8 mouse cellular contexts compared by ENCODE assay signal in genomic region chr10:120646862-120647311, GRCm38 (mm10).
DNase-seq lines count a peak whose midpoint lies in the region; ATAC-seq and TF ChIP-seq lines count a peak whose summit lies in the region.

No protein-coding gene starts in this region.

- H3K27ac ChIP-seq in gastrocnemius, adult 2 months, result no peak overlapping the region
- H3K27ac ChIP-seq in embryonic facial prominence, embryonic 15.5 days (replicated peaks), result peak overlapping the region; percentile 51; the same call in 1 of the 2 replicates
- no peak overlapping the region for H3K27ac ChIP-seq in hindbrain, embryonic 14.5 days

- peak; percentile 43 for DNase-seq in gastrocnemius, adult 2 months
- DNase-seq in gastrocnemius, postnatal 36 days, result no peak
- DNase-seq in adrenal gland, adult 2 months, result peak; percentile 61
- DNase-seq in hindbrain, embryonic 14.5 days (ENCODE audit: low spot score), result peak; percentile 63
- DNase-seq in lung, postnatal 4 days, result peak; percentile 29 to 35

- no peak for TF ChIP-seq CTCF in gastrocnemius, adult 2 months (IDR thresholded peaks at IDR 0.05)

- H3K4me3 ChIP-seq in gastrocnemius, adult 2 months, result peak overlapping the region; percentile 33
- H3K4me3 ChIP-seq in embryonic facial prominence, embryonic 15.5 days (replicated peaks), result peak overlapping the region; percentile 16; the same call in 1 of the 2 replicates
- no peak overlapping the region for H3K4me3 ChIP-seq in hindbrain, embryonic 14.5 days (replicated peaks; ENCODE audit: low read length)

- intact Hi-C loops in gastrocnemius, adult 2 months (cut with DNase I), result no loop called here
- intact Hi-C loops in gastrocnemius, postnatal 36 days (cut with DNase I), result no loop called here

- ATAC-seq in embryonic facial prominence, embryonic 15.5 days (ENCODE audit: insufficient number of reproducible peaks, low FRiP score, low TSS enrichment, low read depth), result peak; percentile 77
- ATAC-seq in hindbrain, embryonic 14.5 days (ENCODE audit: low FRiP score), result peak; percentile 51; the same call in 1 of the 2 replicates
- ATAC-seq in granulocyte monocyte progenitor cell, adult 5-6 weeks (replicated peaks; ENCODE audit: poor library complexity, severe bottlenecking), result no peak
- ATAC-seq in monocyte, adult 5-6 weeks (replicated peaks; ENCODE audit: insufficient number of reproducible peaks, low FRiP score, low TSS enrichment, poor library complexity, severe bottlenecking), result no peak

- no peaks in the 10 kb centered on the region for H3K27me3 ChIP-seq in embryonic facial prominence, embryonic 15.5 days
- H3K27me3 ChIP-seq in hindbrain, embryonic 14.5 days (ENCODE audit: control insufficient read depth, insufficient read depth, low read length), result no peaks in the 10 kb centered on the region

- WGBS in embryonic facial prominence, embryonic 15.5 days, result 10% methylated on average over 14 of the region's 14 CpGs
- 6% methylated on average over 14 of the region's 14 CpGs for WGBS in hindbrain, embryonic 14.5 days

- peaks cover 26% of the 10 kb centered on the region for H3K4me1 ChIP-seq in embryonic facial prominence, embryonic 15.5 days
- H3K4me1 ChIP-seq in hindbrain, embryonic 14.5 days (replicated peaks; ENCODE audit: control insufficient read depth, insufficient read depth, low read length), result peaks cover 6% of the 10 kb centered on the region

- H3K9ac ChIP-seq in embryonic facial prominence, embryonic 15.5 days, result no peak overlapping the region
- H3K9ac ChIP-seq in hindbrain, embryonic 14.5 days, result peak overlapping the region; percentile 38; the same call in 1 of the 2 replicates

- no peaks in the 10 kb centered on the region for H3K36me3 ChIP-seq in embryonic facial prominence, embryonic 15.5 days
- no peaks in the 10 kb centered on the region for H3K36me3 ChIP-seq in hindbrain, embryonic 14.5 days (replicated peaks; ENCODE audit: control insufficient read depth, insufficient read depth)

- H3K4me2 ChIP-seq in embryonic facial prominence, embryonic 15.5 days (replicated peaks), result peak overlapping the region; percentile 44
- peak overlapping the region; percentile 37 for H3K4me2 ChIP-seq in hindbrain, embryonic 14.5 days (replicated peaks)

- no peaks in the 10 kb centered on the region for H3K9me3 ChIP-seq in embryonic facial prominence, embryonic 15.5 days (replicated peaks)
- 0 out of 2 replicates have a peak, but pooled peaks cover 4% of the 10 kb centered on the region for H3K9me3 ChIP-seq in hindbrain, embryonic 14.5 days (ENCODE audit: control insufficient read depth, low read length)

Comparison
In these comparisons a context has a peak if more than half of its experiments do, and no peak if none do; other contexts are left out.
1. DNase-seq: peak in gastrocnemius, adult 2 months (single experiment), adrenal gland, adult 2 months (single experiment), hindbrain, embryonic 14.5 days (single experiment) and lung, postnatal 4 days (2 of 2); none in gastrocnemius, postnatal 36 days (0 of 2).
2. ATAC-seq: peak in embryonic facial prominence, embryonic 15.5 days (single experiment) and hindbrain, embryonic 14.5 days (single experiment); none in granulocyte monocyte progenitor cell, adult 5-6 weeks (single experiment) and monocyte, adult 5-6 weeks (single experiment).